Mouse (Mus musculus) fibroblast of lung, adult 2 months (primary cell): ENCODE data around the gene Wdr70.

Source experiments
- DNase-seq: peaks from one replicate; pipeline ENCODE4 v3.0.0-alpha.2; 2011; ENCODE audit warnings: low read depth

Wdr70 gene

DNA sequence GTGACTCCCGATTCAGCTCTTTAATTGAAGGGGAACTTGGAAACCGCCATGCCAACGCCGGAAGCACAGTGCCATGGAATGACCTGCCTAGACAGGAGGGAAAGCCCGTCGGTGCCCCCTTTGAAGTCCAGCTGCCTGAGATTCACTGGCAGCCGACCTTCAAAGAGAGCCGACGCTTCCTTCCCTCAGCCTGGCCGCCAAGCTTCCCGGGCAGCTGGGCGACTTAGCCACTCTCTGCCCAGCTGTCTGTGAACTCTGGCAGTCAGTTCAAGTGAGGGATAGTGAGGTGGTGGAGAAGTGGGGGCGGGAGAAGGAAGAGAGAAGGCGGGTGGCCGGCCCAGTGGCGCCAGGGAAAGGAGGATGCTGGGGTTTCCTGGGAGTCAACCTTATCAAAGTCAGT is 164.9 kb downstream of the Wdr70 start:
- DNase-seq, result no peak

DNA sequence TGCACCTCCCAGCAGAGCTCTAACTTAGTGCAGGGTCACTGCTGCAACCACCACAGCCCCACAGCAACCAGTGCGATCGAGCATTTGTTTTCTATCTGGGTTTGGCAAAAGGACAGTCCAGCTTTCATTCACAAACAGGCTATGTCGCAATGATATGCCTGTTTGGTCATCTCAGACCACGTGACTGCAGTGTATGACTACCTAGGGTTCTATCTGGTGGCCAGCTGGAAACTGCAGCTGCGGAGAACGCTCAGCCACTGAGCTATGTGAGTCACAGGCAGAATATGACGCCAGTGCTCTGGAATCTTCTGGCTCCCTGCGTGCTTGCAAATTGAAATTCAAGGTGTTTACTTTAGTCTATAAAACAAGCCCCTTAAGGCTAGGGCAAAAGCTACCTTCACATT is 167.4 kb downstream of the Wdr70 start:
- peak; percentile 97 for DNase-seq

DNA sequence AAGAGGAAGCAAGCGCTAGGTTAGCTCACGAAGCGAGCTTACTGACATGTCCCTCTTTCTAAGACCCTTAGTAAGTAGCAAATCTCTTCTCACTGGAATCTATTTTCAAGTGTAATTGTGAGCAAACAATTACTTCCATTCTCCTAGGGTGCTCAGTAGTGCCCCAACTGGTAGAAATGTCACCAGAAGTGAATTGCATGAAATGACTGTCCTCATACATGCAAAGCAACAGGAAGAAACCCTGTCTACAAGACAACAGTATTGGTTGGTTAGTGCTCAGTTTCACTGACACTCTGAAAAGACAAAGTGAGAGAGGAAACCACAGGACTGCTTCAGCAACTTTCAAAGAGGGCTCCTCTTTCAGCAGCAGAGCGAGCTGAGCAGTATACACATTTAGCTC is 173.6 kb downstream of the Wdr70 start:
- no peak for DNase-seq

- DNase-seq, result no peak
Observed at GRCm38 (mm10) chr15:7923281-7923680, 175.7 kb downstream of the Wdr70 start.

DNA sequence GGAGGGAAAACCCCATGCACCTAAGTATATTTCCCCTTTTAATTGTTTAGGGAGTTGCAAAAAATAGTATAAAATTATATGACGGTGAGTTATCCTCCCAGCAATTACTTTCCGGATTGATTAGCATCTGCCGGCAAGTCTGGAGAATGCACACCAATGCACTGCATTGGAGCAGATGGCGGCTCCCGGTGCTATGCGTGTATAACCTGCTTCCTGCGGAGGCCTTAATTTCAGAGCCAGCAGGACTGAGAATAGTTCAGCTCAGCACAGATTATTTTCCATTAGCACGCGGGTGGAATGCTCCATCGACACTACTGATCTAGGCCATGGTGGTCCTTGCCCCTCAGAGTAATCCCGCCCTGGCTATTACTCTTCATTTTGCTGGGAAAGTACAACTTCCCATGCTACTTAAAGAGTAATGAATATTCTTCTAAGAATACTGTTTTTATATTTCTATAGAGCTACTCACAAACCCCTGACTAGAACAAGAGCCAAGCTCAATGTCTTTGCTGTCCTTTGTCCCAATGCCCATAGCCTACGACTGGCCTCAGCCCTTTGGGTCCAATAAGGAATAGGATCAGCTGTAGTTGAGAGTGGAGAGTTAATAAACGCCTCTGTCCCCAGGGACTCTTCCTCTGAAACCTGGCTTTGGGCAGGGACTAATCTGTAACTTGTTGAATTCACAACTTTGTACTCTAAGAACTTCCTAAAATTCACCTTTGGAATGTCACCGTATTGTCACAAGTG is 176.5 kb downstream of the Wdr70 start:
- DNase-seq, result no peak

DNA sequence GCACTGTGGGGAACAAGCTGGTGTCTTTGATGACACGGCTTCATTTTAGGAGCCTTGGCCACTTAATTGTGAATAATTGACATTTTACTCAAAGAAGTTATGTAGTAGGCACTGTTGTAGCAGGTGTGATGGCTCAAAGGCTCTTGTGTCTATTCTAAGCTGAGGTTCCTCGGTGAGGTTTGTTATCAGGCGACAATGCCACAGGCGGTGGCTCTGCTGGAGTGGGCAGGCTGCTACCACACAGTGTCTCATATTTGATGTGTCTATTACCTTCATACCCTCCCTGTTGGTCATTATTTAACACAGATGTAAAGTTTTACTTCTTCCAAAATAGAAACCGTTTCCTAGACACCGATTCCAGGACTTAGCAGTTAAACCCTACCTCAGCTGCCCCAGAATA is 177.9 kb downstream of the Wdr70 start:
- no peak for DNase-seq

- DNase-seq, result no peak
Observed at GRCm38 (mm10) chr15:7906491-7907035, 192.4 kb downstream of the Wdr70 start.

GRCm38 (mm10) chr15:7899286-7899685 is 199.7 kb downstream of the Wdr70 start:
- DNase-seq, result no peak

DNA sequence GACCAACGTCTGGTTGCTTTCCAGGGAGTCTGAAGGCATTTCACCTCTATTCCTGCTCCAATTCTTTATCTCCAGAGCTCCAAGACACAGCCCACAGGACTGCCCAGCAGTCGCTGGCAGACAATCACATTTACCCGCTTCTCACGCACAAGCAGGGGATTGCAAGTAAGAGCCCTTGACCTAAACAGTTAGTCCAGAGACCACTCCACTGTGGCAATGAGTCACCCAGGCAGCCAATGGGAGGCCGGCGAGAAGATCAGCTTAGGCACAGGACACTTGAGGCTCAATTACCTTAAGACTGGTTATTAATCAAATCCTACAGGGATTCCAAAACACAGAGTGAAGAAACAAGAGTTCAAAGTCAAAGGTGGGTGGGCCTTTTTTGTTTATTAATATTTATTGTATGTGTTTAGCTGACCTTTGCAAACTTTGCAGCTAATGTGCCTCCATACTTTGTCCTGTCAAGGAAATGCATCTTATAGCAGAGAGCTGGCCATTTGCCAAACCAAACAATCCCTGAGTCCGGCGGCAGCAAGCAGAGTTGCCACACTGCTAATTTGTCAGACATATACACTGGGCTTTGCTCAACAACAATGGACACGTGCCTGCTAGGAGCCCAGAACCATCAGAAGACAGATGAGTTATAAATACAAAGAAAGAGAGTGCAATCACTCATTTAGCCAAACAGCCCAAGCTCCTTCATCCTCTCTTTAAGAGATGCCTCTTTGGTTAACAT is 207.3 kb downstream of the Wdr70 start:
- DNase-seq, result no peak

DNA sequence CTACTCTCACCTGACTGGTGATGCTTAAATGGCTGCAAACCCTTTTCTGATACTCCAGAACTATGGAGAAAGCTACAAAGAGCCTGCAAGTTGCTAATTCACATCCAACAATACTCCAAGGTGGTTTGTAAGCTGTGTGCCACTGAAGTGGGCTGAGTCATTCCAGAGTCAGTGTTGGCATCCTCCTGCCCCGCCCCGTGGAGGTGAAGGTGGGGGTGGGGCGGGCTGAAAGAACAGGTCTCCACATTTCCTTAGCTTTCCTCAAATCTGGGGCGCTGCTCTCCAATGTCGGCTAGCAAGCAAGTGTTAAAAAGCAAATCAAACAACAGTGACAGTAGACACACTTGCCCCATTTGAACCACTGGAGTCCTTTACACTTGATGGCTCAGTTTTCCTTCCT is 208.7 kb downstream of the Wdr70 start:
- no peak for DNase-seq

DNA sequence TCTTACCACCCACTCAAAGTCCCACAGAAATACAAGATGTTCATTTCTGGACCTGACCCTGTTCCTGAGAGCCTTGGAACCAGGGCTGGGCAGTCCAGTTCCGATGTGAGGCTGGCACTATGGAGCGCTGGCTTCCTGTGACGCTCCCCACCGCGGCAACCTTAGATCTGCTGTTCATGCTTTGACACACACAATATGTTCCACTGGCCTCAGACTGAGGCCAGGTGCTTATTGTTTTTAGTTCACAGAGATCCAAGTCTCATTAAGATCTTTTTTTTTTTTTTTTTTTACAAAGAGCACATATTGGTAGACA is 209.7 kb downstream of the Wdr70 start:
- DNase-seq, result no peak

DNA sequence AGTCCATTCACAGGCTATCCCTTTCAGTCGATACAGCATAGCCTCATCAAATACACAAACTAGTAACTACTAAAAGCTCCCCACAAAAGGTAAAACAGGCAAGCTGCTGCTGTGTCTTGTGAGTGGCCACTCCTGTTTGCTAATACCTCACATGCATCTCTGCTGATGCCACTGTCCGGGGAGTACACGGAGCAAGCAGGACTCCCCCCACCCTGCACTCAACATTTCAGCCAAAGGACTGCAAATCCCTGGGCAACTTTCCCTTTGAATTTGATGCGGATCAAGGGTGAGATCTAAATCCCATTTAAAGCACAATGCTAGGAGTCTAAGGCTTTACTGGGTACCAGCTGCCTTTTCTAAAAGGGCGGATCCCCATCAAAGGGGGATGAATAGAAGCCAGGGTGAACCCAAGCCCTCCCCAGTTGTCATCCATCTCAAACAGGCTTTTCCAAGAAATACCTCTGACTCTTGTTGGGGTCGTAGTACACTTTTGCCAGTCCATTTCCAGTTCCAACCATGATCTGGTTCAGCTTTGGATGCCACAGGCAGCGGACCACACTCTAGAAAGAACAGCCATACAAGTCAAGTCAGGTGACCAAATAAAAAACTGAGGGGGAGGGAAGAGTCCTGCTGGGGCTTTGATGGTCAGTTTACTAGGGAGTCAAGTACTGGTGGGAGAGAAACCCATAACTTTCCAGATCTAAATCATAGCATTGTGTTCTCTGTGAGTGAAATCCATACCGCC is 210.2 kb downstream of the Wdr70 start:
- DNase-seq, result no peak

DNA sequence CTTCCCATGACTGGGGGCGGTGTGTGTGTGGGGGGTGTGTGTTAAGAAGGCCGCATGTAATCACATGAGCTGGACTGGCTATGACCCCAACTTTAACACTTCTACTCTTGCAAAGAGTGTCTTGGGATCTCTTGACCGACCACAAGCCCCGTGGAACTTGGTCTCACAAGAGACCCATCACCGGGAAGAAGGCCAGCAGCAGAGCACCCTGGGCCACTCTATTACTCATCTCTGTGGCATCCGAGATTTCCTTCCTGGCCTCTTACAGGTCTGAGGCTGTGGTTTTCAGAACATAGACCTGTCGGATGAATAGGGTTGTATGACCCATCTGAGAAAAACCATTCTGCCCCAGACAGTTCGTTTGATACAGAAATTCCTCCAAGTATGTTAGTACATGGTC is 212.4 kb downstream of the Wdr70 start:
- DNase-seq, result no peak

GRCm38 (mm10) chr15:7885106-7885505 is 213.9 kb downstream of the Wdr70 start:
- no peak for DNase-seq

GRCm38 (mm10) chr15:7884181-7884580 is 214.8 kb downstream of the Wdr70 start:
- no peak for DNase-seq

GRCm38 (mm10) chr15:7879956-7880355 is 219.1 kb downstream of the Wdr70 start:
- DNase-seq, result no peak

DNA sequence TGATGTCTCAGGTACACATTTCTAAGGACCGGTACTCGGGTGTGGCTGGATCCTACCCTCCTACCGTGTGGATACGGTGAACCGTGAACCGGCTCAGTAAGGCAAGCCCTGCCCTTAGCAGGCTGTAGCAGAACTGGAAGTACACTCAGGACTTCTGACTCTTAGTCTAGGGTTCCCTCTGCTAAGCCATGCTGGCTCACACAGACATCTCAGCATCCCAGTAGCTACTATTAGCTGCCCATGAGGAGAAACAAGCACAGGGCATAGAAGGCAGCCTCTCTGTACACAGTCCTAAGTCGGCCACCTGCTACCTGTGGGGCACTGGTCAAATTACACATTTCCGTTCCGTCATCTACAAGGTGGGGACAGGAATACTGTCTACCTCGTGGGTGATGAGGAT is 220.1 kb downstream of the Wdr70 start:
- DNase-seq, result no peak

DNA sequence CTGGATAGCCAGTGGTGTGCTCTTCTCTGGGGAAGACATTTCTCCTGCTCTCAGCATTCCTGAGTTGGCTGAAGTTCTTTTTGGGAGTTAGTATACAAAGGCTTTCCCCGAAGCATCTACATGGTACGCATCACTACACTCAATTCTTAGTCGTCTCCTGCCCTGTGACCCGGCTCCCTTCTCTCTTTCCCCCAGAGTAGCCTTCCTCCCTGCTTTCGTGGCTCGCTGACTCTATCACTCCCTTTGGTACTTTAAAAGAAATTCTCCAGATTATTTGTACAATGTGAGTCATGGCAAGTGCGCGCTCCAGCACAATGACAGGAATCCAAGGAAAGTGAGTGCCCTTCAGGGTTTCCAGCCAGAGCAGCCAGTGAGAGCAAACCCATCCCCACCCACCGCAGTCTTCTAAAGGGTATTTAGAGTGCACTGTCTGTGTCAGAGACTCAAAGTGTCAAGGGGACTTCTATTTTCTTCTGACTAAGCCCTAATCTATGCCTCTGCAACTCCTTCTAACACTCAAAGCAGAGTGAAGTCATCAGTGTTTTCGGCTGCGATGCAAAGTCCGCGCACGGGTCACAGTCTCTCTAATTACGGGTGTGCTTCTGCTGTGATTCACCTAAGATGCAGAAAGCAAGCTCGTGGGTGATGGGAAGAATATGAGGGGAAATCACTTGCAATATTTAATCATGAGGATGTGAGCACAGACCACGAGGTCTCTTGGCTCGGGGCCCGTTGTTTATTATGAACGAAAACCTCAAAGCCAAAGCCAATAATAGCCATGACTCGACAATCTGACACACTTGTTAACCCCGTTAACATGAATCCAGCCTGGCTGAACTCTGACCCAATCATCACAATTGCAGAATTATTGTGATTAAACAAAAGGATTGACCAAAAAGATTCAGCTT is 221.2 kb downstream of the Wdr70 start:
- peak; percentile 74 for DNase-seq

DNA sequence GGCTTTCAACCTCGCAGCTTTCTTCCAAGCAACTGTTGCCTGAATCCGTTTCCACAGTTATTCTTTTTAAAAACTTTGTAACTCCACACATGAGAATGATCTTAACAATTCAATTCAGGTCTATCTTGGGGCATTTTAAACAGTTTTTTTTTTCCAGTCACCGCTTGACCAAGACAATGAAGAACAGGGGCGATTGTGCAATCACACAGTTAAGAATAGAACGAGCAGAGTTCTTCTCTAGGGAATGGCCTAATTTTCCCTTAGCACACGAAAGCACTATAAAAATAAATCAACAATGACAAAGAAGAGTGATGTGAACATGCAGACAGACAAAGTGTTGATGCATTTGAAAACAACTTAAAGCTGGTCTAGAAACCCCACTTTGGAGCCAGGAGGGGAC is 223.1 kb downstream of the Wdr70 start:
- no peak for DNase-seq

- no peak for DNase-seq
Observed at GRCm38 (mm10) chr15:7872473-7872872, 226.5 kb downstream of the Wdr70 start.

GRCm38 (mm10) chr15:7865305-7865704 is 233.7 kb downstream of the Wdr70 start:
- DNase-seq, result no peak

- no peak for DNase-seq
Observed at GRCm38 (mm10) chr15:7863328-7863727, 235.7 kb downstream of the Wdr70 start.
